Mouse (Mus musculus) lung, adult 18-20 months (tissue): ENCODE data around the gene Ube2m.

Experiments used
- DNase-seq, 2 experiments: peaks; one replicate each; pipeline ENCODE4 v3.0.0; 2022; ENCODE audit warnings: mixed read lengths in 2 of 2

Ube2m gene

GRCm38 (mm10) chr7:13033451-13034147, 4.5 kb downstream of the Ube2m start:
- DNase-seq = no peak

- no peak for DNase-seq
Observed at GRCm38 (mm10) chr7:13032541-13032940, 5.5 kb downstream of the Ube2m start.

DNA sequence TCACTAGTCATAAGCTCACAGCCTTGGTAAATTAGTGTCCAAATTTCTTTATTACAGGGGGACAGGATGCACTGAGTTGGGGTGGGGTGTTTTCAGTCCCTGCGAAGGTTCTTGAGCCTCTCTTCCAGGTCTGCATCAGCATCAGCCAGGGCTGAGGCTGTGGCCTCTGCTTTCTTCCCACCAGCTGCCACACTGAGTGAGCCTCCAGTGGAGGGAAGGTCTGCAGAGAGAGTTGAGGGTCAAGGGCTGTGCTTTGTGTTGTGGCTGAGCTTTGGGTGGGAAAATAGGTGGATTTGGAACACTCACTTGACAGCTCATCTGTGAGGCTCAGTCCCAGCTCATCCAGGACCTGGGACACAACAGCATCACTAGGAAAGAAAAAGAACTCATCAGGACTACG, 6.1 kb downstream of the Ube2m start:
- DNase-seq = no peak

DNA sequence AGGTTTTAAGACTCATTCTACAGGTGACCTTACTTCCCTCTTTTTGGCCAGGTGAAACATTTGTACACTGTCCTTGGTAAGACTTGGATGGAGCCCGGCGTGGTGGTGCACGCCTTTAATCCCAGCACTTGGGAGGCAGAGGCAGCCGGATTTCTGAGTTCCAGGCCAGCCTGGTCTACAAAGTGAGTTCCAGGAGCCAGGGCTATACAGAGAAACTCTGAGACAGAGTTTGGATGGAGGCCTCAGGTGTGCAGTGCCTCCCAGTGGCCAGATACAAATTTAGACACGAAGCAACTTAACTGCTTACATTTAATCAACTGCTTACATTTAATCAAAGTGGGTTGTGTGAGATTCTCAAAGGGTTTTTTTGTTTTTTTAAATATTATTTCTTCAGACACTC, 7.0 kb downstream of the Ube2m start:
- no peak for DNase-seq

DNA sequence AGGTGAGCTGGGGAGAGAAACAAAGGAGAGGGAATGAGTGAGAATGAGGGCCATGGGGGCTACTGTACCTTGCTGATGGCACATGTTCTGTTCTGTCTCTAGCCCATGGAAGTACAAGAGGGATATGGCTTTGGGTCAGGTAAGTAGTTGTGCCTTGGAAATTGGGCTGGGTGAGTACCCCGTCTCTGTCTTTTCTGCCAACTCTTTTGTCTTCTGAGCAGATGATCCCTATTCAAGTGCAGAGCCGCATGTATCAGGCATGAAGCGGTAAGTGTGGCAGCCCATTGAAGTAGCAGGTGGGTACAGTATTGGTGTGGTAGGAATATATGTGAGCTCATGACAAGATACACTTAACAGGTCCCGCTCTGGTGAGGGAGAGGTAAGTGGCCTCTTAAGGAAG, 9.1 kb downstream of the Ube2m start:
- no peak for DNase-seq

GRCm38 (mm10) chr7:13025511-13026112, 12.5 kb downstream of the Ube2m start:
- DNase-seq = no peak

GRCm38 (mm10) chr7:13024805-13025204, 13.3 kb downstream of the Ube2m start:
- DNase-seq = peak; percentile 62 to 65

DNA sequence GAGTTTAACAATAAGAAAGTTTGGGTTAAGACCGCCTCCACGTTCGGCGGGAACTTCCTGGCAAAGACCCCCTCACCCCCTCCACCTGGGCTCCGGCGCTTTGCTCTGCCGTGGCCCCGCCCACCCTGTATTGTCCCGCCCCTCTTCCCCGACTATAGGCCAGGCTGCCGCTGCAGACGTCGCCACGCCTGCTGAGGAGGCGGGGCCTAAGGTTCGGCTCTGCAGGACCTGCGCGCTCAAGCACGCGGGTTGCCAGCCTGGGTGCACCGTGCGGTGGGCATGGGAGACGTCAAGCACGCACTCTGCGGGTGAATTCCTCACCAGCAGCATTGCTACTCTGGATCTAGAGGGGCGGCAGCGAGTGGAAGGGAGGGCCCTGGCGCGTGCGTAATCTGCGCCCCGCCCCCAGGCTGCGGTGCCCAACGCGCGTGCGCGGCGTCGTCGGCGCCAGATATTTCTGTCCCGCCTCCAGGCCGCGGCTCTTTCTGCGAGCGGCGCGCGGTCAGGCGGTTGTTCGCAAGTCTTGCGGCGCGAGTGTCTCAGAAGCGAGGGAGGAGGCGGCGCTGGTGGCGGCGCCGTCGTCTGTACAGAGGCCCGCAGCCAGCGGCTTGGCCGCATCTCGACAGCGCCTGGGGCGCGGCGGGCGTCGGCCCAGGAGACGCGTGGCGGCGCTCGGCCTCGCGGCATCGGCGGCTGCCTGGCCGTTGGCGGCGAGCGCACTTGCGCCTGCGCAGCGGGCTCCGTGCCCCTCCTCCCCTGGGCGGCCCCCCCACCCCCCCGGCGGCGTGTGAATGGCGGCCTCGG, 13.9 kb downstream of the Ube2m start:
- peak; percentile 88 to 89 for DNase-seq

DNA sequence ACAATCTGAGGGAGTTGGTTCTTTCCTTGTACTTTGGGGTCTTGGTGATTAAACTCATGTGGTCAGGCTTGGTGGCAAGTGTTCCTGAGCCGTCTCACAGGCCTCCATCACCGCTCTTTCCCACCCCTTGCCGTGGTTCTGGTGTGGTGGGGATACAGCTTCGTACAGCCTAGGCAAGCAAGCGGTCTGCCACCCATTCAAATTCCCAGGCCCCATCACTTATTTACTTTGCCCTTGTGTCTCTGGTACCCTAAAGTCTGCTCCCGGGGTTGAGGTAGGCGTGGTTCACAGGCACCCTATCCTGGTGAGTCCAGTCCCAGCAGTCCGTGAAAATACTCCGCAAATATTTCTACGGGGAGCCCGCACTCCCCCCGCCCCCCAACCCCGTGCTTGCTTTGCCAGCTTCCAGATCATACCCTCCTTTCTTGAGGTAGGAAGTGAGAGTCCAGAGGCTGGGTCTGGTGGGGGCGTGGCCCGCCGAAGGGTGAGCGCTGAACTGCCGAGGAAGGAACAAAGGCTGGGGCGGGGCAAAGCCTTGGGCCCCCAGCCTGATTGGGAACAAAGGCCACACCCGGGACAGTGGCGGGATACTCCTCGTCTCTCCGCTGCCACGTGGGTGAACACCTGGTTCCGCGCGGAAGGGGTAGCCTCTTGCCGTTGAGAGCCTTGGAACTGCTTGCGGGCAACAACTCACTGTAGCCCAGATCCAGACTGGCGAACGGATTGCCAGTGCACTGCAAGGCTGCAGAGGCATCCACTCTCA, 15.1 kb downstream of the Ube2m start:
- peak; percentile 86 to 89 for DNase-seq

GRCm38 (mm10) chr7:13015217-13015616, 22.9 kb downstream of the Ube2m start:
- no peak for DNase-seq

DNA sequence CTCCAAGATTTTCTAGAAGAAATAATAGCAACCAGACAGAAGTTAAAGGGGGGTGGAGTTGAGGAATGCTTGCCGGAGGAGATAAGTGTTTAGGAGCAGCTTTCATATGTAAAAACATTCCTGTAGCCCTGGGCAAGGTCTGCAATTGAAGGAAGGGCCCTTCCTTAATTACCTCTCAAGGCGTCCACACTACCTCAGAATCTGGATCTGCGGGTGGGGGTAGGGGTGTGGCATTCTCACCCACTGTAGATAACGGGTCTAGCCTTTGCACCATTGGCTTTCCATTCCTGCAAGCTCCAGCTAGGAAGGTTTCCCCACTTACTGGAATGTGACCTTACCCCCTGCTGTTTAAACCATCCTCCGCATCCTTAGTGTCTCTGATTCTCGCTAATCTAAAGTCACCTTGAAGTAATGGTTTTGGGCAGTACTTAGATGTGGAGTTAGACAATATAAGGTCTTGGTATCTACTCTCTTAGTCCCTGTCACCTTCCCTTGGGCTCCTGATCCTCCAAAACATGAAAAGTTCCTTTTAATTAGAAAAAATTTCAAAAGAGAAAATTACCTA, 23.7 kb downstream of the Ube2m start:
- DNase-seq = no peak

GRCm38 (mm10) chr7:13013671-13014070, 24.4 kb downstream of the Ube2m start:
- no peak for DNase-seq

- DNase-seq = no peak
Observed at GRCm38 (mm10) chr7:13010005-13010908, 27.8 kb downstream of the Ube2m start, which contains the start of gene Zbtb45. Zbtb45 (minus strand) TSS chr7:13010034.

DNA sequence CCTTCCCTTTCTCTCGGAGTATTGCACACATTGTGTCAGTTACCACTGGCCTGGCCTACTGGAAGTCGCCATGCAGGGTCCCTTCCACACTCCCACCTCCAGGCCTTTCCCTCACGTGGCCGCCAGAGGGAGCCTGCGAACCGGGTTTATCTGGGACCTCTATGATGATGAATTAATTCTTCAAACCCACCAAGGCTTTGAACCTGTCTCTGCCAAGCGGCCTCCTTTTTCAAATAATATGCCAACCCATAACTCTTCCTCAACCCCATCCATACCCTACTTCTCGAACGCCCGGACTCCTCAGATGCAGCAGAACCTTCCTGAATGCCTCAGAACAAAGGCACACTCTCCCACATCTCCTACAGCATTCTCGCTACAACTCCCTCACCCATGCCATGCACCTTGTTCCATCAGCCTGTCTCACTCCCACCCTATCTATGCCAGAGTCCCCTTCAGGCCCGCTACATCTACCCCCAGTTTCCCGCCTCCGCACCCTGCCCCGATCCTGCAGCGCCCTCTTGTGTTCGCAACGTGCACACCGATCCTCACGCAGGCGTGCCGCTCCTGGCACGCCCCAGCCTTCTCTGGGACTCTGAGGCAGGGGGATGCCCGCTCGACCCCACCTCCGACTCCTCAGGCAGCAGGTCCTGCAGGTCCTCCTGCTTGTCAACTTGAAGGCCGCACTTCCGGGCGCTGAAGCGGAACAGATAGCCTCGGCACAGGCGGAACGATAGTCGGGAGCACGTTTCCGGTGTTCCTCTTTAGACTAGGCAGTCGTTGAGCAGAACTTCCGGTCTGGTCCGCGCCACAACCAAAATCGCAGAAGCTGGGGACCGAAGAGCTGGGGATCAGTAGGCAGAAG, 28.7 kb downstream of the Ube2m start:
- peak; percentile 92 to 93 for DNase-seq

DNA sequence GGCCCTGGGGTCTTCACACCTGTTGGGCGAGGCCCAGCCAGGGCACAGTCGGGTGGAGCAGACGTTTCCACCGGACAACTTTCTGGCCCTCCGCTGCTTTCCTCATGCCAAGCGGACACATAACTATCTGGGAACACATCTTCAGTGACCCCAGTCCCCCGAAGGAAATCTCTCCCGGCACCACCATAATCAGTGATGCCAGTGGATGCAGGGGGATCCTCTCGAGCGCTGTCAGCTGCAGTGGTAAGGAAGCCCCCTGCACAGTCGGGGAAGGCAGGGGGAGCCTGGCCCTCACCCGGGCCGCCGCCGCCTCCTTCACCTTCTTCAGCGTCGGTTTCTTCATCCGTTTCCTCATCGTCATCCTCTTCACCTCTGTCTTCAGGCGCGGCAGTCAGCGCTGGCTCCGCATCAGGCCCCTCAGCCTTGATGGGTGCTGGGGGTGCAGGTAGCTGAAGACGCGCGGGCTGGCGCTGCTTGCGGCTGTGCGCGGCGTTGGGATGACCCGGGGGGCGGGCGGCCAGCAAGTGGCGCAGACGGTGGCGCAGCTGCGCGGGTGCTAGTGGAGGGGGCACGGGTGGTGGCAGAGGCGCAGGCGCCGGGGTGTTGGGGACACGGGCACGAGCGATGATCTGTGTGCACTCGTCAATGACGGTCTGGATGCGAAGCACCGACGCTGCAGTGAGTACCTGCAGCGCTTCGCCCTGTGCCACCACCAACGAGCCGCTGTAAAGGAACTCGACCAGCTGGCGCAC, 30.6 kb downstream of the Ube2m start:
- peak in 1 of 2 experiments; percentile 3 for DNase-seq

DNA sequence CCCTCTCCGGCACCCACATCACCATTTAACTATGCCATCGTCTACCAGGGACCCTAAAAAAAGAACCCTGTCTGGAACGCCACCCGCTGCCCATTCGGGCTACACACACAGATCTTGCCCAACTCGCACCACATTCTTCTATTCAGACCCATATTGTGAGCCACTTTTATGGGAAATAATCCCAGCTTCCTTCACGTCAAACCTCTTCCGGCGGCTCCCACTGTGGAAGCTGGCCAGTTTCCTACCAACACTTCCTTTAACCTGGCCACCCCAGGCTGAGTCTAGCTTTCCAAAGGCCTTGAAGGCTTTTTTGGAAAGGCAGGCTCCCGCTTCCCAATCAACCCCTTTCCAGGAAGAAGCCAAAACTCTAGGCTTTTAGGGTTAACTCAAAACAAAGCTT, 31.5 kb downstream of the Ube2m start:
- DNase-seq = no peak

DNA sequence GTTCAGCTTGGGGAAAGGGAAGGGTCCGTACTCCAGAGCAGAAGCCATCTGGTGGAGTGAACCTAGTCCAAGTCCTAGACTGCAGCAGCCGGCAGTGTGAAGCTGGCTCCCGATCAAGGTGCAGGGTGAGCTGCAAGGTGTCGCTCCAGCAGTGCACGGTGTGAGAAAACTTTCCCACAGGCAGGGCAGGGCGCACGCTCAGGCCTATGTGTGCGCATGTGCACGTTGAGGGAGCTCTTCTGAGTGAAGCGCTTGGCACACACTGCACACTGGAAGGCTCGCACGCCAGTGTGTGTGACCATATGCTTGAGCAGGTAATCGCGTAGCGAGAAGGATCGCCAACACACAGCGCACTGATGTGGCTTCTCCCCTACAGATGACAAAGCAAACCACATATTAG, 32.1 kb downstream of the Ube2m start:
- DNase-seq = no peak

- no peak for DNase-seq
Observed at GRCm38 (mm10) chr7:13003380-13003779, 34.7 kb downstream of the Ube2m start.

DNA sequence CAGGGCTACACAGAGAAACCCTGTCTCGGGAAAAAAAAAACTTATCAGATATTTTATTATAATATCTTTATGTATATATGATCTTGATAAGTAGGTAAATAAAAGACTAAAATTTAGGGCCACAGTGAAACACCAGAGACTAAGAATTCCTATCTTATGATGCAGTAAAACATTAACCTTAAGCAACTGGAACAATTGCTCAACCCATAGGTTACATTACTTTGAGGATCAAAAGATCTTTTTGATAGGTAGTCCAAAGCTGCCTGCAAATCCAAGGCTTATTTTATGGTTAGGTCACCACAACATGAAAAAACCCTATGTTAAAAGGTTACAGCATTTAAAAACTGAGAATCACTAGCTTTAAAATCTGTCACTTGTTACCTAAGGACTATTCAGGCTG, 36.5 kb downstream of the Ube2m start:
- DNase-seq = no peak

DNA sequence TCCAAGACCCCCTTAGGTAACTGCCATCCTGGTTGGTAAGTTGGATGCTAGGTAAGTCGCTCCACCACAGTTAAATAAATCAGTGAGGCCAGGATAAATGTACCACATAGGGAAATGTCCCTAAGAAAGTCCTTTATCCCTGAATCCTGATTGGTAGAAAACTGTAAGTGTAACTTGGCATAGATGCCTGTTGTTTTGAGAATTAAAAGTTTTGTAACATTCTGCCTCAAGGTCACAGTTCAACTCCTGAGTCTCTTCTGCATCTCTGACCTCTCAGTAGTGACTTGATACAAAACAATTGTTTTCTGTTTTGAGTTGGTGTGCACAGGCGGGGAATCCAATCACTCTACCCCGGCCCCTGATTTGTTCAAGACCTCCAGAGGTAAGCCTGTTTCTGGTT, 39.2 kb downstream of the Ube2m start, which contains the start of gene Trim28:
Gene Trim28 (plus strand): TSS at position 264 of the 400 bp plus-strand sequence.
- DNase-seq = no peak
